Mouse (Mus musculus) stomach, embryonic 15.5 days (tissue): ENCODE measurements at regions not wholly inside any gene's neighbourhood (a gene's known extent, or its start where the extent isn't known, plus 50 kb on each side); places are given as distances from the start of the nearest gene placed in this dataset.
A peak's percentile ranks its signal among the peaks of the same experiment; 100 is the strongest.

ENCODE experiments used
- ATAC-seq: fragments of 200-750 bp; cut with Nextera tagmentation; 2 replicates; pipeline ENCODE4 v1.8.0; 2017; ENCODE audit warnings: low read depth, moderate number of reproducible peaks, moderate TSS enrichment; ENCODE audit not compliant: insufficient read depth, low FRiP score
- H3K27ac ChIP-seq: fragments of 300-500 bp; sonication (generic); 2 replicates; pipeline ENCODE4 v1.5.1; 2015; ENCODE audit warnings: mild to moderate bottlenecking, inconsistent platforms
- H3K27me3 ChIP-seq: fragments of 300-500 bp; sonication (generic); replicated peaks from 2 replicates; pipeline ENCODE4 v1.6.1; 2015; ENCODE audit warnings: inconsistent platforms
- H3K36me3 ChIP-seq: fragments of 300-500 bp; sonication (generic); 2 replicates; pipeline ENCODE4 v1.6.1; 2015; ENCODE audit warnings: inconsistent platforms
- H3K4me1 ChIP-seq: fragments of 300-500 bp; sonication (generic); 2 replicates; pipeline ENCODE4 v1.6.1; 2015; ENCODE audit warnings: inconsistent platforms
- H3K4me2 ChIP-seq: fragments of 300-500 bp; sonication (generic); 2 replicates; pipeline ENCODE4 v1.6.1; 2015; ENCODE audit warnings: mild to moderate bottlenecking, inconsistent platforms
- H3K4me3 ChIP-seq: fragments of 300-500 bp; sonication (generic); replicated peaks from 2 replicates; pipeline ENCODE4 v1.5.1; 2015; ENCODE audit warnings: inconsistent platforms
- H3K9ac ChIP-seq: fragments of 300-500 bp; sonication (generic); 2 replicates; pipeline ENCODE4 v1.6.1; 2015; ENCODE audit warnings: inconsistent platforms
- H3K9me3 ChIP-seq: fragments of 300-500 bp; sonication (generic); 2 replicates; pipeline ENCODE4 v1.6.1; 2016; ENCODE audit warnings: inconsistent platforms
- WGBS: fragments of 180-500 bp; shearing (Covaris S2); methylation state at CpG from one replicate; pipeline ENCODE4 v1.1.7; 2015; 5-methylcytosine and 5-hydroxymethylcytosine counted together

DNA sequence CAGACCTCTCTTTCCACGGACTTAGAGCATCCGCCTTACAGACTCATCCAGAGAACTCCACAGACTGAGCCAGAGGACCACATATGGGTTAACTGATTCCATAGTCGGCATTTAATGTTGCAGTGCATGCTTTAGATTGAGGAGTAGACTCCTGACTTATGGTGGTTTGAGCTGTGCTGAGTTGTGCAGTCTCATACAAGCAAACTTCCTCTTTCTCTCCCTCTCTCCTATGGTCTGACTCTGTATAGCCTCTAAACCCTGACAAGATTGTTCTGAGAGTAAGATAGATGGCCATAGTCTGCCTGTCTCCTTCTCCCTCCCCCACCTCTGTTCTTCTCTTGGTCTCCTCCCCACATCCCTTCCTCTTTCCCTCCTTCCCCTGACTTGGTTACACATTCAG lies 616.0 kb downstream of the Ryr2 start:
- Histone ChIP-seq H3K4me2 (no peak overlapping the region), H3K36me3 (no peaks in the 10 kb centered on the region), H3K27me3 (no peaks in the 10 kb centered on the region), H3K9me3 (no peaks in the 10 kb centered on the region), H3K4me3 (no peak overlapping the region), H3K27ac (no peak overlapping the region), H3K9ac (no peak overlapping the region), H3K4me1 (no peaks in the 10 kb centered on the region)
- no peak for ATAC-seq
- 82% methylated on average over 3 of the region's 3 CpGs for WGBS

DNA sequence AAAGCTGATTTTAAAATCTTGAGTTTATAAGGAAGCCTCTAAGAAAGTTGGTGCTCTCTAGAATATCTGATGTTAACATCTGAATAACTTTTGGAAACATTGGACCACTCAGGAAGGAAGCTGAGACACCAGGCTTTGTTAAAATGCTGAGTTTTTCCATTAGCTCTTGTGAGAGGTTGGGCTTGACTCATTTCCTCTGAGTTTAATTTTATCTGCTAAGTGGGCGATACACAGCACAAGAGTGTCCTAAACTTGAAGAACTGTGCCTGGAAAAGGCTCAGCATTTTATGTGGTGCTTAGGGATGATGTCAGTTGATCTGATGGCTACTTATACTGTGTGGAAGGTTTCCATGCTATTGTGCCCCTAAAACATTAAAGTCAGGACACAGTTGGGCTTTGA lies 623.6 kb downstream of the Ryr2 start:
- WGBS = 60% methylated on average over 1 of the region's 1 CpGs
- Histone ChIP-seq H3K36me3 (no peaks in the 10 kb centered on the region), H3K27me3 (no peaks in the 10 kb centered on the region), H3K9ac (no peak overlapping the region), H3K4me2 (no peak overlapping the region), H3K27ac (no peak overlapping the region), H3K4me1 (no peaks in the 10 kb centered on the region), H3K9me3 (no peaks in the 10 kb centered on the region), H3K4me3 (no peak overlapping the region)
- ATAC-seq = no peak

DNA sequence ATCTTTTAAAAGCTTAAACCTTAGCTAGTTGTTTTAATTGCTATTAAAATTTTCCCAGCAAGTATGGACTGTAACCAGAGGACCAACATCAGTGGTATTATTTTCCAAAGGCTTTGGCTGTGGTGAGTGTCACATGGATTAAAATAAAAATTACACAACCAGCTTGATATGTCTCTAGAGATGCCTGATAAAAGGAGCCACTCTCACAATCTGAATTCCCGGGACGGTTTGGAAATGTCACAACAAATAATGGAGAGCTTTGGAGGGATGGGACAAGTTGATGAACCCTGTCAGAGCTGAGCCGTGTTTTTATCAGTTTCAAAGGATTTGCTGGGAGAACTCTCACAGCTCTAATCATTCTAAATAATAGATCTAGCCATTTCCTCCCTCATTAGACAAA lies 624.0 kb downstream of the Ryr2 start:
- Histone ChIP-seq H3K36me3 (no peaks in the 10 kb centered on the region), H3K27me3 (no peaks in the 10 kb centered on the region), H3K9ac (no peak overlapping the region), H3K27ac (no peak overlapping the region), H3K4me3 (no peak overlapping the region), H3K4me2 (no peak overlapping the region), H3K4me1 (no peaks in the 10 kb centered on the region), H3K9me3 (no peaks in the 10 kb centered on the region)
- ATAC-seq = no peak
- 46% methylated on average over 3 of the region's 3 CpGs for WGBS

DNA sequence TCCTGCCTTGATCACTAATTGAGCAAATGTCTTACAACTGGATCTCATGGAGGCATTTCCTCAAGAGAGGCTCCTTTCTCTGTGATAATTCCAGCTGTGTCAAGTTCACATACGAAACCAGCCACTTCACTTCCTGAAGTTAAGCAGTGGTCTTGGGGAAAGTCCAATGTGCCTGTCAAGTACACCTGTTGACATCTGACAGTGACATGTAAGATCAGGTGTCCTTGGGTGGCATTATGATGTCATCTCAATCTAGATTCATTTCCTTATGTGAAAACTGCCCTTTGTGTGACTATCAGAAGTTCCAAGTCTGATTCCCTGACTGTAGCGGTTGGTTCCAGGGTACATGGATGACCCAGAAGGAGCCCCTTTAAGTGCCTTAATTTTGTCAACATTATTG lies 646.5 kb downstream of the Ryr2 start:
- ATAC-seq = no peak
- Histone ChIP-seq H3K9me3 (no peaks in the 10 kb centered on the region), H3K27ac (no peak overlapping the region), H3K4me3 (no peak overlapping the region), H3K9ac (no peak overlapping the region), H3K4me1 (no peaks in the 10 kb centered on the region), H3K27me3 (no peaks in the 10 kb centered on the region), H3K4me2 (no peak overlapping the region), H3K36me3 (no peaks in the 10 kb centered on the region)
- 89% methylated on average over 2 of the region's 2 CpGs for WGBS

DNA sequence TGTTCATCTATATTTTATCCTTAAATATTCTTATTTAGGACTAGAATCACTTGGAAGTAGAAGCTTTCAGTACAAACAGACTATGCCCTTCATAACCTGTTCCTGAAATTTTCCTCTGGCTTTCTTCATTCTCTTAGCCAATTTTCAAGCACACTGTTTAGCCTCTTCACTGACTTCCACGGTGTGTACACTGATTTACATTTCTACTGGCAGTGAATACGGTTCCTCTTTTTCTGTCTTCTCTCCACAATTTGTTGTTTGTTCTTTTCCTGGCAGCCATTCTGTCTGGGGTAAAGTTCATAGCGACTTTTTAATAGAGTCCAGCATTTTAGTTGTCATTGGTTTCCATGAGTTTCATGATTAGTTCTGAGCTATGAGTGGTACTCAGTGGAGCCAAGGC lies 651.6 kb downstream of the Ryr2 start:
- H3K27me3 ChIP-seq = no peaks in the 10 kb centered on the region
- no peak overlapping the region for H3K9ac ChIP-seq
- no peaks in the 10 kb centered on the region for H3K36me3 ChIP-seq
- H3K4me1 ChIP-seq = no peaks in the 10 kb centered on the region
- WGBS = 62% methylated on average over 3 of the region's 3 CpGs
- H3K9me3 ChIP-seq = no peaks in the 10 kb centered on the region
- H3K4me3 ChIP-seq = no peak overlapping the region
- H3K27ac ChIP-seq = no peak overlapping the region
- no peak for ATAC-seq
- H3K4me2 ChIP-seq = no peak overlapping the region

DNA sequence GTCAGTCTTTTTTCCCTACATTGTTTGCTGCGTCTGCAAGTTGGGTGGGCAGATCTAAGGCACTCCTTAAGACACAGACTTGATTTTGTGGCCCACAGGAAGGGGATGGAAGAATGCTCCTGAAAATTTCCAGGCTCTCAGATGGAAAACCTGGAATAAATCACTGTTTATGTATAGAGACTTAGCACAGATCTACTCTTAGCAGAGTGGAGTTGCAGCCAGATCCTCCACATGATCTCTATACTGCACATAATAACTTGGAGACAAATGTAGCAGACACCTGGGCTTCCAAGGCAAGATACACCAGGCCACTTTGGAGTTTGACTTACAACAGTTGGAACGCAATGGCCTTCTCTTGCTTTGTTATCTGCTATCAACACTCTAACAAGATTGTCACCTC lies 654.3 kb downstream of the Ryr2 start:
- ATAC-seq = peak; percentile 56; the same call in 1 of the 2 replicates

DNA sequence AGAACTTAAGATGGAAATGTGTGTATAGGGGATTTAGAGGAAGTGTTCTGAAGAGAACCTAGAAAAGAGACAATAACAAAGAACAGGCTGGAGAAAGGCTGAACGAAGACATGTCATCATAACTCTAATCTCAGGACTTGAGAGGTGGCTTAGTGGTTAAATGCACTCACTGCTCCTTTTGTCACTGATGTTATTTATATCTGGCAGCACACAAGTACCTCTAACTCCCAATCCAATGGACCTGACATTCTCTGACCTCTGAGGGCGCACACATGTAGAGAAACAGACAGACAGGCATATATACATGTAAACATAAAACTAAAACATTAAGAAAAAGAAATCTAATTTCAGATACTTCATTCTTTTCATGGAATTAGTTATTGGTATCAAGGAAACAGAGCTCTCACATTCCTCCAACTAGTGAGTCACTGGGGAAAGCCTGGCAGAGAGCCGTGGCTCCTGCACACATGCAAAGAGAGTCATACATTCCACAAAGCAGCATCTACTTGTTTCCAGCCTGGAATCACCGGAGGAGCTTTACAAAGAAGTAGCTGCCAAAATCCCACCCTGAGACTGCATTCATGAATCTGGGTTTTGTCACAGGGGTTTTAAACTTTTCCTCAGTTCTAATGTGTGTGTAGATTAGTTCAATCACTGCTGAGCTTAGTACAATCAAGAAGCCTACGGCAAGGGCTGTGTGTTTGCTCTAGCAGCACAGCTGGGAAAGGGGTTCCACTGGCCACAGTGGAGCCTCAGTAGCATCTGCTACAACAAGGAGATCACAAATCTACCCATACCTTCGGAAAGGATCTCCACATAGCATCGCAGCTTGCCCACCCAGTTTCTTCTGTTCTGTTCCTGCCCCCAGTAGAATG lies 674.0 kb downstream of the Ryr2 start:
- H3K27me3 ChIP-seq = no peaks in the 10 kb centered on the region
- H3K9me3 ChIP-seq = no peaks in the 10 kb centered on the region
- no peak overlapping the region for H3K9ac ChIP-seq
- no peaks in the 10 kb centered on the region for H3K36me3 ChIP-seq
- H3K4me3 ChIP-seq = no peak overlapping the region
- WGBS = 49% methylated on average over 7 of the region's 7 CpGs
- peak; percentile 71; the same call in 1 of the 2 replicates for ATAC-seq
- H3K27ac ChIP-seq = no peak overlapping the region
- H3K4me2 ChIP-seq = no peak overlapping the region
- 0 out of 2 replicates have a peak, but pooled peaks cover 2% of the 10 kb centered on the region for H3K4me1 ChIP-seq

More for the DNA sequence above, 654.3 kb downstream of the Ryr2 start:
- Histone ChIP-seq H3K4me1 (no peaks in the 10 kb centered on the region), H3K27me3 (no peaks in the 10 kb centered on the region), H3K4me2 (no peak overlapping the region), H3K9ac (no peak overlapping the region), H3K9me3 (no peaks in the 10 kb centered on the region), H3K36me3 (no peaks in the 10 kb centered on the region), H3K4me3 (no peak overlapping the region), H3K27ac (no peak overlapping the region)
- WGBS = 50% methylated on average over 2 of the region's 2 CpGs

DNA sequence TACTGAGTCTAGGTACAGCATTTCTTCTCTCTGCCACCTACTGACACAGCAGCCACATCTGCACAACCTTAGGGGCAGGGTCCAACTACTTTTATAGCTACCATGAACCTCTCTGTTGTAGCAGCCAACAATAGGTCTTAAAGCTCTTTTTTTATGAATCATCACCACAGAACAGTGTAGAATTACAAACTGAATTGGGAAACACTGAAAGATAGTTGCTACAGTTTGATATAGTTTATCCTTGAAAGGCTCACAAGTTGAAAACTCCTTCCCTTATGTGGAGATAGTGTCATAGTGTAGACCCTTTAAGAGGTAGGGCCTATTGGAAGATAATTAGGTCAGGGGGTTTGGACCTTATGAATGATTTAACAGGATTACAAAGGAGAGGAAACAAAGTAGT lies 679.9 kb downstream of the Ryr2 start:
- H3K4me1 ChIP-seq = no peaks in the 10 kb centered on the region
- no peak overlapping the region for H3K4me3 ChIP-seq
- H3K27me3 ChIP-seq = no peaks in the 10 kb centered on the region
- H3K4me2 ChIP-seq = no peak overlapping the region
- no peak overlapping the region for H3K9ac ChIP-seq
- no peak for ATAC-seq
- H3K27ac ChIP-seq = no peak overlapping the region
- no peaks in the 10 kb centered on the region for H3K9me3 ChIP-seq
- no peaks in the 10 kb centered on the region for H3K36me3 ChIP-seq

DNA sequence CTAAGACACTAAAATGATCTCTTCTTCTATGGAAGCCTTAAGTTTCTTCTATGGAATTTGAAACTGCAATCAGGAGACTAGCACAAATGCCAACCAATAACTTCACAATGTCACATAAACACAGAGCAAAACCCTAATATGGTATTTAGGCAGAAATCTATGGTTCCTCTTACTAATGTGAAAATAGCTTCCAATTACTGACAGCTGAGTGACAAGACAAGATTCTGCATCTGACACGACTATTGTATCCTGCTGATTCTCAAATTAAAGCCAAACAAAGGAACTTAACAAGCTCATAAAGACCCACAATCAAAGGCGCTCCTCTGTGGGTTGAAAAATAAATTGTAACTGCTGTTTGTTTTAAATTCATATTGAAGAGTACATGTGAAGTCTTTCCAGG lies 714.7 kb downstream of the Ryr2 start:
- H3K9ac ChIP-seq = no peak overlapping the region
- H3K9me3 ChIP-seq = no peaks in the 10 kb centered on the region
- no peak overlapping the region for H3K4me3 ChIP-seq
- H3K27ac ChIP-seq = no peak overlapping the region
- 71% methylated on average over 2 of the region's 2 CpGs for WGBS
- no peaks in the 10 kb centered on the region for H3K4me1 ChIP-seq
- H3K4me2 ChIP-seq = no peak overlapping the region
- no peaks in the 10 kb centered on the region for H3K36me3 ChIP-seq
- H3K27me3 ChIP-seq = no peaks in the 10 kb centered on the region
- no peak for ATAC-seq

DNA sequence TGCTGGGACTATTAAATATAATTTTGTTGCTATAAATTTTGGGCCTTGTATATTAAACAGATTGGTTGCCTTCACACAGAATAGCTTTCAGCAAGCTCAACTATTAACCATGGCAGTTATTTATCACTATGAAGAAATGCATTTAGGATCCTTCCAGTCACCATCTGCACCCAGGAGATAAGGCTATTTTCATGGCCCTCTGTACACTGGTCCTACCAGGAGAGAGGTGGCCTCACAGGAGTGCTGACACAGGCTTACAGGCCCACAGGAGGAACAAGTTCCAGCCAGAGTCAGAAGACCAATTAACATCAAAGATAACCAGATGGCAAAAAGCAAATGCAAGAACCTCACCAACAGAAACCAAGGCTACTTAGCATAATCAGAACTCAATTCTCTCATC lies 731.3 kb downstream of the Ryr2 start:
- H3K9ac ChIP-seq = no peak overlapping the region
- H3K27ac ChIP-seq = no peak overlapping the region
- H3K4me2 ChIP-seq = no peak overlapping the region
- no peak overlapping the region for H3K4me3 ChIP-seq
- no peaks in the 10 kb centered on the region for H3K9me3 ChIP-seq
- H3K4me1 ChIP-seq = no peaks in the 10 kb centered on the region
- no peaks in the 10 kb centered on the region for H3K27me3 ChIP-seq
- 0 out of 2 replicates have a peak, but pooled peaks have one; percentile 35 for ATAC-seq
- no peaks in the 10 kb centered on the region for H3K36me3 ChIP-seq

DNA sequence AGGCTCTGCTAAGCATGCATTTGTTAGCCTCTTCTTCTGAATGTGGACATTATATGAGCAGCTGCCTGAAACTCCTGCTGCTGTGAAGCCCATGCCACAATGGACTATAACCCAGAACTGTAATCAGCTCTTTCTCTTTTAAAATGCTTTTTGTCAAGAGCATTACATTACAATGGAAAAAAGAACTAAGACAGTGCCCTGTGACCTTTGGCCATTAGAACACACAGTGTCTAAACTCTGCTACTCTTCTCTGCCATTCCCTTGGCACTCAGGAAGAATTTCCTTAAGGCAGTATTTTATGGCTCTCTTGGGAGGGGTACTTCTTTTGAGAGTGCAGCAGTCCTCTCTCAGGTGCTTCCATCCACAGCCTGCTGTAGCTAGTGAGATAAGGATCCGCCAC lies 737.3 kb downstream of the Ryr2 start:
- no peak for ATAC-seq
- H3K9me3 ChIP-seq = no peaks in the 10 kb centered on the region
- no peaks in the 10 kb centered on the region for H3K27me3 ChIP-seq
- no peak overlapping the region for H3K9ac ChIP-seq
- no peak overlapping the region for H3K27ac ChIP-seq
- H3K4me1 ChIP-seq = no peaks in the 10 kb centered on the region
- no peak overlapping the region for H3K4me3 ChIP-seq
- no peak overlapping the region for H3K4me2 ChIP-seq
- WGBS = 40% methylated on average over 1 of the region's 1 CpGs
- no peaks in the 10 kb centered on the region for H3K36me3 ChIP-seq

DNA sequence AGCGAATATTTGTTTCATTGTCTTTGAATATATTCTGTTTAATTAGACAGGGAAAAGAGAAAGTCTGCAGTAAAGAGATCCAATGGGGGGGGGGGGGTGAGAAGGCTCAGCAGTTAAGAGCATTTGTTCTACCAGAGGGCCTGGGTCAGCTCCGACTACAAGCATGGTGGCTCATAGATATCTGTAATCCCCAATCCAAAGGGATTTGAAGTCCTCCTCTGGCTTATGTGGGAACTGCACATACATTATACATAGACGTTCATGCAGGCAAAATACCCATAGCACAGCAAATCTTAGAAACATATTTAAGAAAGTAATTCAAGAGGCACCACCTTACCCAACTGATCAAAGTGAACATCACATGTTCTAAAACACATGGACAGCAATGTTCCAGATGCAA lies 743.9 kb downstream of the Ryr2 start:
- Histone ChIP-seq H3K27ac (no peak overlapping the region), H3K9ac (no peak overlapping the region), H3K4me1 (no peaks in the 10 kb centered on the region), H3K4me3 (no peak overlapping the region), H3K27me3 (no peaks in the 10 kb centered on the region), H3K4me2 (no peak overlapping the region), H3K36me3 (no peaks in the 10 kb centered on the region), H3K9me3 (no peaks in the 10 kb centered on the region)
- WGBS = 65% methylated on average over 3 of the region's 3 CpGs
- ATAC-seq = no peak

DNA sequence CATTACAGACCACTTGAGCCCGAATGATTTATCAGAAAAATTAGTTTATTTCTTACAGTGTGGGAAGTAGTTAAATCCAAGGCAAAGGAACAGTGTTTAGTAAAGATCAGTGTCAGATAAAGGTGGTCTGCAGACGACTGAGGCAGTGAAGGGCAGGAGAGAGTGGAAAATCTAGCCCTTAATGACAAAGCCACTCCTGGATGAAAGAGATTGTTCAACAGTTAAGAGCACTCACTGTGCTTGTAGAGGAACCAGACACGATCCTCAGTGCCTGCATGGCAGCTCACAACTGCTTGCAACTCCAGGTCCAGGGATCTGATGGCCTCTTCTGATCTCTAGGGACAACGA lies 758.3 kb downstream of the Ryr2 start:
- no peaks in the 10 kb centered on the region for H3K27me3 ChIP-seq
- H3K4me1 ChIP-seq = no peaks in the 10 kb centered on the region
- H3K9ac ChIP-seq = no peak overlapping the region
- no peak for ATAC-seq
- no peaks in the 10 kb centered on the region for H3K9me3 ChIP-seq
- 34% methylated on average over 4 of the region's 4 CpGs for WGBS
- H3K36me3 ChIP-seq = no peaks in the 10 kb centered on the region
- H3K4me2 ChIP-seq = no peak overlapping the region
- no peak overlapping the region for H3K27ac ChIP-seq
- no peak overlapping the region for H3K4me3 ChIP-seq
